Mouse (Mus musculus) myocyte (in vitro differentiated cells): ENCODE results near the gene Rgl1.

Experiments used
- MAX ChIP-seq: IDR thresholded peaks from one replicate; pipeline ENCODE4 v1.6.1; 2011; ENCODE audit warnings: low read depth, mild to moderate bottlenecking, control low read depth
- MYOD1 ChIP-seq, 3 experiments: IDR thresholded peaks; one replicate each; pipeline ENCODE4 v1.6.1; 2011; ENCODE audit warnings: control low read depth in 2 of 3, low read depth in 2 of 3, mild to moderate bottlenecking in 2 of 3, moderate library complexity in 1 of 3; ENCODE audit not compliant: insufficient read length in 2 of 3, control insufficient read depth in 1 of 3
- POLR2A ChIP-seq: IDR thresholded peaks from one replicate; pipeline ENCODE4 v1.6.1; 2011; ENCODE audit warnings: low read depth, mild to moderate bottlenecking, control low read depth, moderate library complexity; ENCODE audit not compliant: insufficient read length
- USF1 ChIP-seq: IDR thresholded peaks from one replicate; pipeline ENCODE4 v1.6.1; 2011; ENCODE audit warnings: low read depth, mild to moderate bottlenecking, control low read depth, moderate library complexity

DNA sequence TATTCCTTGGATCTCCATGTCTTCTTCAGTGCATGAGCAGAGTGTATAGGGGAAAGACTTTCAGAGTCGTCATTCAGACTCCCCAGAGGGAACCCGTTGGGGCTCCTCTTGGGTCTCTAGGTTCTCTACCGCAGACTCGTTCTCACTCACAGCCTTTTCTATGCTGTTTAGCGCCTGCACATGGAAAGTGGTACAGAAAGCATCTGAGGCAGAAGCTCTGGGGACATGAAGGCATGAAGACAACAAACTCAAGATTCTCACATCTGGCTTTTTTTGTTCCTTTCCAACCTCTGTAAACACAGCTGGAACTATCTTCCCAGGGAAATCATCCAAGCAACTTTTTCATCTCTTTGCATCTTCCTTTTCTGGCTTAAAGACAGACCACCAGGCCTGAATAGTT lies 260.0 kb downstream of the Rgl1 start:
- TF ChIP-seq POLR2A (no peak), MAX (no peak), USF1 (no peak), MYOD1 (IDR thresholded peaks at IDR 0.05; ENCODE audit: control insufficient read depth in 1 of 3, insufficient read length in 2 of 3, low read depth in 2 of 3) (no peak)
